Mouse (Mus musculus): ENCODE data around the gene Cd3d. TPM values are rescaled to one million over a fixed set of nuclear protein-coding genes. Genes with fewer than 3 reads are reported as not detected.

Cd3d gene
- polyA plus RNA-seq, 1 experiment from 2014 or later: not detected

GRCm38 (mm10) chr9:45000249-45000648 lies 18.7 kb downstream of the Cd3d start:
- Histone ChIP-seq H3K4me3 (ENCODE audit: low read depth, low read length) (no peak overlapping the region), H3K9me3 (ENCODE audit: control insufficient read depth, low read length) (no peaks in the 10 kb centered on the region), H3K27ac (ENCODE audit: low read depth, low read length) (no peak overlapping the region), H3K9ac (replicated peaks; ENCODE audit: low read depth, low read length) (no peak overlapping the region), H3K4me2 (ENCODE audit: low read depth, low read length) (no peak overlapping the region), H3K36me3 (ENCODE audit: control insufficient read depth, insufficient read depth, low read length) (no peaks in the 10 kb centered on the region), H3K27me3 (ENCODE audit: control insufficient read depth, insufficient read depth, low read length) (no peaks in the 10 kb centered on the region), H3K4me1 (ENCODE audit: control insufficient read depth, insufficient read depth, low read length) (no peaks in the 10 kb centered on the region)
- no peak for ATAC-seq (ENCODE audit: low read depth)
- WGBS: 86% methylated on average over 3 of the region's 3 CpGs

- WGBS: 83% methylated on average over 12 of the region's 12 CpGs
Observed at GRCm38 (mm10) chr9:45007404-45007803, 25.8 kb downstream of the Cd3d start.

GRCm38 (mm10) chr9:45008342-45008741 lies 26.8 kb downstream of the Cd3d start:
- Histone ChIP-seq H3K9me3 (ENCODE audit: control insufficient read depth, low read length) (no peaks in the 10 kb centered on the region), H3K4me3 (ENCODE audit: low read depth, low read length) (no peak overlapping the region), H3K4me2 (ENCODE audit: low read depth, low read length) (no peak overlapping the region), H3K9ac (replicated peaks; ENCODE audit: low read depth, low read length) (no peak overlapping the region), H3K27ac (ENCODE audit: low read depth, low read length) (no peak overlapping the region), H3K4me1 (ENCODE audit: control insufficient read depth, insufficient read depth, low read length) (no peaks in the 10 kb centered on the region), H3K36me3 (ENCODE audit: control insufficient read depth, insufficient read depth, low read length) (no peaks in the 10 kb centered on the region), H3K27me3 (ENCODE audit: control insufficient read depth, insufficient read depth, low read length) (no peaks in the 10 kb centered on the region)
- WGBS: 89% methylated on average over 4 of the region's 4 CpGs
- ATAC-seq (ENCODE audit: low read depth): no peak

More at GRCm38 (mm10) chr9:45007404-45007803, 25.8 kb downstream of the Cd3d start:
- Histone ChIP-seq H3K9me3 (ENCODE audit: control insufficient read depth, low read length) (no peaks in the 10 kb centered on the region), H3K36me3 (ENCODE audit: control insufficient read depth, insufficient read depth, low read length) (no peaks in the 10 kb centered on the region), H3K27ac (ENCODE audit: low read depth, low read length) (no peak overlapping the region), H3K4me2 (ENCODE audit: low read depth, low read length) (no peak overlapping the region), H3K4me1 (ENCODE audit: control insufficient read depth, insufficient read depth, low read length) (no peaks in the 10 kb centered on the region), H3K9ac (replicated peaks; ENCODE audit: low read depth, low read length) (no peak overlapping the region), H3K4me3 (ENCODE audit: low read depth, low read length) (no peak overlapping the region), H3K27me3 (ENCODE audit: control insufficient read depth, insufficient read depth, low read length) (no peaks in the 10 kb centered on the region)
- ATAC-seq (ENCODE audit: low read depth): no peak

- no peaks in the 10 kb centered on the region for H3K4me1 ChIP-seq (ENCODE audit: control insufficient read depth, insufficient read depth, low read length)
- 81% methylated on average over 19 of the region's 19 CpGs for WGBS
- no peaks in the 10 kb centered on the region for H3K27me3 ChIP-seq (ENCODE audit: control insufficient read depth, insufficient read depth, low read length)
- H3K4me2 ChIP-seq (ENCODE audit: low read depth, low read length): no peak within 1 kb of the TSS
- H3K27ac ChIP-seq (ENCODE audit: low read depth, low read length): no peak within 1 kb of the TSS
- no peaks in the 10 kb centered on the region for H3K36me3 ChIP-seq (ENCODE audit: control insufficient read depth, insufficient read depth, low read length)
- H3K9me3 ChIP-seq (ENCODE audit: control insufficient read depth, low read length): no peaks in the 10 kb centered on the region
- no peak within 1 kb of the TSS for H3K4me3 ChIP-seq (ENCODE audit: low read depth, low read length)
- no peak within 1 kb of the TSS for H3K9ac ChIP-seq (replicated peaks; ENCODE audit: low read depth, low read length)
- ATAC-seq (ENCODE audit: low read depth): no peak
Observed at GRCm38 (mm10) chr9:45009180-45010078, 27.8 kb downstream of the Cd3d start, which contains the start of gene Cd3e. TSS of gene Cd3e (minus strand) at chr9:45009627.

GRCm38 (mm10) chr9:45010461-45010860 lies 28.9 kb downstream of the Cd3d start:
- Histone ChIP-seq H3K36me3 (ENCODE audit: control insufficient read depth, insufficient read depth, low read length) (no peaks in the 10 kb centered on the region), H3K9ac (replicated peaks; ENCODE audit: low read depth, low read length) (no peak overlapping the region), H3K4me3 (ENCODE audit: low read depth, low read length) (no peak overlapping the region), H3K4me2 (ENCODE audit: low read depth, low read length) (no peak overlapping the region), H3K9me3 (ENCODE audit: control insufficient read depth, low read length) (no peaks in the 10 kb centered on the region), H3K4me1 (ENCODE audit: control insufficient read depth, insufficient read depth, low read length) (no peaks in the 10 kb centered on the region), H3K27me3 (ENCODE audit: control insufficient read depth, insufficient read depth, low read length) (no peaks in the 10 kb centered on the region), H3K27ac (ENCODE audit: low read depth, low read length) (no peak overlapping the region)
- 85% methylated on average over 4 of the region's 4 CpGs for WGBS
- ATAC-seq (ENCODE audit: low read depth): no peak

GRCm38 (mm10) chr9:45011291-45011690 lies 29.7 kb downstream of the Cd3d start:
- H3K9me3 ChIP-seq (ENCODE audit: control insufficient read depth, low read length): no peaks in the 10 kb centered on the region
- no peak overlapping the region for H3K4me2 ChIP-seq (ENCODE audit: low read depth, low read length)
- H3K4me1 ChIP-seq (ENCODE audit: control insufficient read depth, insufficient read depth, low read length): no peaks in the 10 kb centered on the region
- ATAC-seq (ENCODE audit: low read depth): no peak
- no peaks in the 10 kb centered on the region for H3K27me3 ChIP-seq (ENCODE audit: control insufficient read depth, insufficient read depth, low read length)
- WGBS: 46% methylated on average over 6 of the region's 6 CpGs
- no peak overlapping the region for H3K27ac ChIP-seq (ENCODE audit: low read depth, low read length)
- no peaks in the 10 kb centered on the region for H3K36me3 ChIP-seq (ENCODE audit: control insufficient read depth, insufficient read depth, low read length)
- no peak overlapping the region for H3K9ac ChIP-seq (replicated peaks; ENCODE audit: low read depth, low read length)
- no peak overlapping the region for H3K4me3 ChIP-seq (ENCODE audit: low read depth, low read length)

- WGBS: 51% methylated on average over 2 of the region's 2 CpGs
- H3K9me3 ChIP-seq (ENCODE audit: control insufficient read depth, low read length): no peaks in the 10 kb centered on the region
- no peak overlapping the region for H3K9ac ChIP-seq (replicated peaks; ENCODE audit: low read depth, low read length)
- ATAC-seq (ENCODE audit: low read depth): no peak
- H3K4me1 ChIP-seq (ENCODE audit: control insufficient read depth, insufficient read depth, low read length): no peaks in the 10 kb centered on the region
- H3K36me3 ChIP-seq (ENCODE audit: control insufficient read depth, insufficient read depth, low read length): no peaks in the 10 kb centered on the region
- no peaks in the 10 kb centered on the region for H3K27me3 ChIP-seq (ENCODE audit: control insufficient read depth, insufficient read depth, low read length)
- H3K4me2 ChIP-seq (ENCODE audit: low read depth, low read length): no peak overlapping the region
- H3K4me3 ChIP-seq (ENCODE audit: low read depth, low read length): no peak overlapping the region
- no peak overlapping the region for H3K27ac ChIP-seq (ENCODE audit: low read depth, low read length)
Observed at GRCm38 (mm10) chr9:45014879-45015278, 33.3 kb downstream of the Cd3d start.

GRCm38 (mm10) chr9:45015841-45016240 lies 34.3 kb downstream of the Cd3d start:
- Histone ChIP-seq H3K27me3 (ENCODE audit: control insufficient read depth, insufficient read depth, low read length) (no peaks in the 10 kb centered on the region), H3K36me3 (ENCODE audit: control insufficient read depth, insufficient read depth, low read length) (no peaks in the 10 kb centered on the region), H3K27ac (ENCODE audit: low read depth, low read length) (no peak overlapping the region), H3K9me3 (ENCODE audit: control insufficient read depth, low read length) (no peaks in the 10 kb centered on the region), H3K9ac (replicated peaks; ENCODE audit: low read depth, low read length) (no peak overlapping the region), H3K4me1 (ENCODE audit: control insufficient read depth, insufficient read depth, low read length) (no peaks in the 10 kb centered on the region), H3K4me2 (ENCODE audit: low read depth, low read length) (no peak overlapping the region), H3K4me3 (ENCODE audit: low read depth, low read length) (no peak overlapping the region)
- ATAC-seq (ENCODE audit: low read depth): no peak
- 74% methylated on average over 3 of the region's 3 CpGs for WGBS

GRCm38 (mm10) chr9:45018031-45018430 lies 36.4 kb downstream of the Cd3d start:
- Histone ChIP-seq H3K9me3 (ENCODE audit: control insufficient read depth, low read length) (no peaks in the 10 kb centered on the region), H3K27me3 (ENCODE audit: control insufficient read depth, insufficient read depth, low read length) (no peaks in the 10 kb centered on the region), H3K4me3 (ENCODE audit: low read depth, low read length) (no peak overlapping the region), H3K27ac (ENCODE audit: low read depth, low read length) (no peak overlapping the region), H3K4me2 (ENCODE audit: low read depth, low read length) (no peak overlapping the region), H3K4me1 (ENCODE audit: control insufficient read depth, insufficient read depth, low read length) (no peaks in the 10 kb centered on the region), H3K9ac (replicated peaks; ENCODE audit: low read depth, low read length) (no peak overlapping the region), H3K36me3 (ENCODE audit: control insufficient read depth, insufficient read depth, low read length) (no peaks in the 10 kb centered on the region)
- ATAC-seq (ENCODE audit: low read depth): no peak
- 61% methylated on average over 11 of the region's 11 CpGs for WGBS

Measured in neural tube, embryonic 14.5 days (tissue).